Mouse (Mus musculus) c-Kit-negative CD71-positive TER-119-positive erythroid progenitor cells, embryonic 14.5 days (primary cell): Measurements from ENCODE around the gene Zpbp2.
A peak's percentile ranks its signal among the peaks of the same experiment; 100 is the strongest.

Experiments used
- DNase-seq: peaks from one replicate; pipeline ENCODE4 v3.0.0-alpha.2; 2013; ENCODE audit warnings: low read depth, low spot score

The Zpbp2 gene

DNA sequence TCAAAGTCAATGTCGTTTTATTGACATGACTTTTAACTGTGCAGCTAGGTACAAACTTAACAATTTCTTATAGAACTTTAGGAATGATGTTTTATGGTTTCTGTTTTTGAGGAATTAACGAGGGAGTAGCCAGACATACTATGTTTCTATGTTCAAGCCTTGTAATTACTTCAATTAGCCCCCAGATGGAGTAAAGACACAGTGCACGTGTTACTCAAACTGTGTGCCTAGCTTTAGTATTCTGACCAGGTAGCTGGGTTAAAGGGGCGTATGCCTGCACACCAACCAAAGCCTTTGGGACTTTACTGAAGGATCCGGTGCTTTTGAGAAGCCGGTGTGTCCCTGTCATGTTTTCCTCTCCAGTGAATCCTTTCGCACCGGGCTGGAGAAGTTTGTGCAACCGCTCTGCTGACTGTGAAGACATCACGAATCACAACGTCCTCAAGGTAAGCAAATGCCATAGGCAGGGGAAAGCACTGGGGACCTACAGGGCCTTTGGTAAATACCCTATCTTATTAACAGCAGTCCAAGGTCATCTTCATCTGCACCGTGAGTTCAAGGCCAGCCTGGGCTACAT is 4.3 kb downstream of the Zpbp2 start:
- DNase-seq = no peak

DNA sequence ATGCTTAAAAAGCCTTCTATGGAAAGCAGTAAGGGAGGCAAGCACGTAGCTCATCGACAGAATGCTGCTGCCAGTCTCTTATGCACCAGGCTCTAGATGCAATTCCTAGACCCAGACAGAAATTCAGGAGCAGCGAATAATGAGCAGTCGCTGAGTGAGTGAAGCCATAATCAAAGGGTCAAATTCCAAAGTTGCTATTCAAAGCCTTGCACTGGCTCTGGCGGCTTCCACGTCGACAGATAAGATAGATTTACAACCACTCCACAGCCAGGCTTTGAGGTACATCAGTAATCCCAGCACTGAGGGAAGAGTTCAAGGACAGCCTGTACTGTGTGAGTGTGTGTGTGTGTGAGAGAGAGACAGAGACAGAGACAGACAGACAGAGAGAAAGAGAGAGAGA is 10.0 kb downstream of the Zpbp2 start:
- DNase-seq = no peak

DNA sequence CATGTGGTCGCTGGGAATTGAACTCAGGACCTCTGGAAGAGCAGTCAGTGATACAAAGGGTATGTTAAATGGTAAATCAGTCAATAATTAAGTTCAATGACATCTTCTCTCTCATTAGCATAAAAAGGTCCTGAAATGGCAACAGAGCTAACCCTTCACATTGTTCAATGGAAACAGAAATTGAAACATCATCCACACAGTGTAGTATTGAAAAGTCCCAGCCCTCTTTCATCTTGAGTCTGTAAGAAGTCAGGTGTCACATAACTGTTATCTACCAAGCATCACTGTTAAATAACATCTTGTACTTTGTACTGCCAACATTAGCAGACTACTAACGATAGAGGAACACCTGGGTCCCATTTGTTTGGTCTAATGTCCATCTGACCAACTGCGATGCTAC is 12.1 kb downstream of the Zpbp2 start:
- no peak for DNase-seq

DNA sequence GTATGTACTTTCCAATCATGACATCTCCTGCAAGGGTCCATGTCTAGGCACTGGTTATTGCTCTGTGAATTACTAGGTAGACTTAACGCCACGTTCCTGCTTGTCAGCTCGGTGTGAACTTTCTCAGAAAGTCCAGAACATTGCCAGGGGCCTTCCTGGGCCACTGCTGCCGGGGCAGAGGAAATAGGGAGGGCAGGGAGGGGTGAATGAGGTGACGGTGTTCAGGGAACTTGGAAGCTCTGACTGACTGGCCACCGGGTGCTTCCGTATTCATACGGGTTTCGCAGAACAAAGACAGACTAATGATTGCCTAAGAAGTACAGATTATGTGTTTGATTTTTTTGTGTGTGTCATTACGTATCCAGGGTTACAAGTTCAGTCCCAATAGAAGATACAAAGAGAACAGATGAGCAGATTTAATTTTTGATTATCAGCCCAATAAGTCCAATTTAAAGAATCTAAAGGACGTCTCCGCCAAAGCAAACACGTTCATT is 13.1 kb downstream of the Zpbp2 start:
- DNase-seq = no peak

DNA sequence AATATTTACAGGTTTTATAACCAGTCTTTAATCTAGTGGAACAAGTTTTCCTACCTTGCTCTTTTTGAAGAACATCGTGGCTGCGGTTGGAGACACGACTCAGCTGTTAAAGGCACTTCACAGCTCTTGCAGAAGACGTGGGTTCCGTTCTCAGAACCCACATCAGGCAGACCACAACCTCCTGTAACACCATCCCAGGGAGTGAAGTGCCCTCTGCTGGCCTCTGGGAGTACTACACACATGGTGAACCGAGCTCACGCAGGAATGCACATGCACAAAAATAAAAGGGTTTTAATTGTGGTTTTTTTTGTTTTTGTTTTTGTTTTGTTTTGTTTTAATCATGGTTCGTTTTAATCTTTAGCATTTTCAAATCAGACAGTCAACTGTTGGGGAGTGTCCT is 17.4 kb downstream of the Zpbp2 start:
- no peak for DNase-seq

DNA sequence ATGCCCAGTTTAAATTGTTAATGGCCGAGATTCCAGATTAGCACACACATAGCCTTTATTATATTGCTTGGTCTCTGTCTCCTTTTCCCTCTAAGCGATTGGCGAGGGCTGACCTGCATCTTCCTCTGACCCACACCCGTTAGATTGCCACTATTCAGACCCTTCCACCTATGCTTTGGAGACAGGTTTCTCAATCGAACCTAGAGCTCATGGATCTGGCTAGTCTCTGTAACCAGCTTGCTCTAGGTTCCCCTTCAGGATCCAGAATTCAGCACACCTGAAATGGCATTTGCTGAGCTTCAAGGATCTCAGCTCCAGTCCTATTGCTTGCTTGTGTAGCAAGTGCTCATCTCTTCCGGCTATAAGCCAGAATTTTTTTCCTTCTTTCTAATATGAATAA is 18.6 kb downstream of the Zpbp2 start:
- DNase-seq = no peak

DNA sequence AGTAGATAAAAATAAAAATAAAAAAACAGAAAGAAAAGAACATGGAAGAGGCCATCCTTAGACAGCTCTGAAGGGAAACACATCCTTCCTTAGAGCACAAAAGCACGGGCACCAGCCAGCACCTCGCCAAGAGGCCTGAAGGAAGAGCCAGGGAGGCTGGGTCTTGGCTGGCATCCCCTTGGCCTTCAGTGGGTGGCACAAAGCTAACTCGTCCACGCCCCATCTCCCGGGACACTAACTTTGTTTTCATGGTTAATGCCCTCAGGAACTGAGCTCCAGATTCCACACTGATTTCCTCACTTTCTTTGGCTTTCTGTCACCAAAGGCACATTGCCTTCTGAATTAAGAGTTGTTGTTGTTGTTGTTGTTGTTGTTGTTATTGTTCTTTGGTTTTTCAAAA is 26.9 kb downstream of the Zpbp2 start:
- DNase-seq = no peak

DNA sequence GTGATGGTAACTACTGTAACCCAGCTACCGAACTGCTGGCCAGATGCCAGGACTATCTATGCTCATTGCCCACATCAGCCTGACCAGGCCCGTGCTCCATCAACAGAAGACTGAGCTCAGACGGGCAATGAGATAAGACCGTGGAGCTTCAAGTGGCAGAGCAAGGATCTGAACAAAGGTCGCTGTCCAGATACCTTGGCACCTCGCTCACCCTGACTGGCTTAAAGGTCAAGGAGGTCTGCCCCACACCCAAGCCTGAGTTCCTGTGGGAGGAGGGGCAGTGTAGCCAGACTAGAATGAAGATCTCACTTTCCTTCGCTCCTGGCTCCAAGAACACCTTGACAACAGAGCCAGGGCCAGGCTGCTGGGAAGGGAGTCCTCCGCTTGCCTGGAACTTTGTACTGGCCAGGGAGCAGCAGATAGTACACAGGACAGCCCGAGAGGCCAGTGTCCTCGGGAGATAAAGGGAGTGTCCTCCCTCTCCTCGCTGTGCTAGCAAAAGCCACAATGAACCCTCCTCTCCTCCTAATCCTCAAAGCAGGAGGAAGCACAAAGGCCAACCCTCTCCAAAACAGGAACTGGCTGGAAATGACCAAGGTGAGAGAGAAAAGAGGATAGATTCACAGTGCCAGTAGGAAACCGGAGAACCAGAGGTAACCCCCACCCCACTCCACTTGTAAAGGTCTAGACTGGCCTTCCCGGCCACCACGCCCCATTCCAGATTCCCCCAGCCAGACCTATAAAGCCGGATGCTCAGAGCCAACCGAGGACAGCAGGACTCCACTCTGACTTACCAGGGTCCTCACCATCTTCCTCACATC is 29.6 kb downstream of the Zpbp2 start:
- DNase-seq = peak; percentile 76

DNA sequence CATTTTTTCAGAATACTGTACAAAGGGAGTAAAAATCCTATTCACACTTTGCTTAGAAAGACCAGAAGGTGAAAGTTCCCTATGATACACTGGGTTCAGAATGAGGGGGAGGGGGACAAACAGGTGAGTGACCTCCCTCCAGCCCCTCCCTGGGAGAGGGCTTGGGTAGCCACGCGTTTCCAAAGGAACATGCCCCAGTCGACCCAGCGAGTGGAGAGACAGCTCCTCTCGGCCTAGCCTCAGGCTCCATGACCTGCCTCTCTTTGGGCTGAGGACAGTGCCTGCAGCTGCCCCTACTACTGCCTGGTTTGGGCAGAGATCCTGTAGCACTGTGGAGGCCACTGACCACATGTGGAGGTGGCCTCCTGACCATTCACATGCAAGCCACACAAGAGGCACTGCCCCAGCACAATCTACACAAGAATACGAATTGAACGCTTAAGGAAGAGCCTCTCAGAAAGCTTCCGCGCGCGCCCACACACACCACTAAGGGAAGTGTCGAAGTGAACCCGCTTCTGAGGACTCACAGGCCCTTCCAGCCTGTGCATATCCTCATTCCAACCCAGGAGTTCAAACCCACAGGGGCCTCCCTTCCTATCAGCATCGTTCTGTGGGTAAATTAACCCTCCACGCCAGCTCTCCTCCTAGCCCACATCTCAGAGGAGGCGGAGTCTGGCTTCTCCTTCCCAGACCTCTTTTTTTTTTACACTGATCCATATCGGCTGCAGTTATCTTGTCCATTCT is 30.6 kb downstream of the Zpbp2 start:
- peak; percentile 66 for DNase-seq

DNA sequence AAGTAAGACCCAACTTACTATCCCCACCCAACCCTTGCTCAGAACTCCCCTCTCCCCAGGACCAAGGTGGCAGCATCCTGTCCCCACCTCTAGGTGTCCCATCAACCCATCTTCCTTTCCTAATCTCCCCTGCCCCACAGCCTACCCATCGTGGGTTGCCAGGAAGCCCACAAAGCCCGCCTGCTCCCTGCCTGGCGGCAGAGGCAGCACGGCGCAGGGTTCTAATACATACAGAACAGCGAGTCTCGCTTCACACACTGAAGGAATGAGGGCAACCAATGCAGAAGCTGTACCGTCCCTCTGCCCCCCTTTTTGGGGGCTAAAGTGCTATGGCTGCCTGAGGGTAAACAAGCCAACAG is 31.1 kb downstream of the Zpbp2 start:
- DNase-seq = no peak

DNA sequence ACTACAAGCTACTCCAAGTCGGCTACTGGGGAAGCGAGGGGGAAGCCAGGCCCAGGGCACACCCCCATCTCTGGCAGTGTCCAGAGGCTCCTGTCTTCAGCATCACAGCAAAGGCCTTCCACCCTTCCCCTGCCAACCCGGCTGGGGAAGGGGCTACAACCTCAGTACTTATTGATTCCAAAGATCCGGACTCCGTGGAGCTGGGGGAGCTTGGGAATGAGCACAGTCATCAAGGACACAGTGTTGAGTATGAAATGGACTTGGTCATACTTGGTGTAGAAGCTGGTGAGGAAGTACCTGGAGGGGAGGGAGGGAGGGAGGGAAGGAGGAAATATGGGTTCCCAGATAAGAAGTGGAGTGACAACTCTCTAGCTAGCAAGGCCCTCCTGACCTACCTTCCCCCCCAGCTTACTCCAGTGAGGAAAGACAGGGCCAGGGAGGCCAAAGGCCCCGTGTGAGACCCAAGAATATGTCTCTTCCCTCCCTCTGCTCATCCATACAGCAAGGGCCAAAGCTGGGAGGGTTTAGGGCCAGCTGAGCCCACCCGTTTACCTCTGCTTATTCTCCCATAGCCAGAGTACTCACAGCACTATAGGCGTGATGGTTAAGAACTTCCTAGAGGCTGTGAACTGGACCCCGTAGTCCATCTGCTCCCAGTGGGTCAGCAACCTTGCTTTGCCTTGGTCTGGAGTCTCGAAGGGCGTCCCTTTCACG is 31.8 kb downstream of the Zpbp2 start:
- DNase-seq = peak; percentile 74

DNA sequence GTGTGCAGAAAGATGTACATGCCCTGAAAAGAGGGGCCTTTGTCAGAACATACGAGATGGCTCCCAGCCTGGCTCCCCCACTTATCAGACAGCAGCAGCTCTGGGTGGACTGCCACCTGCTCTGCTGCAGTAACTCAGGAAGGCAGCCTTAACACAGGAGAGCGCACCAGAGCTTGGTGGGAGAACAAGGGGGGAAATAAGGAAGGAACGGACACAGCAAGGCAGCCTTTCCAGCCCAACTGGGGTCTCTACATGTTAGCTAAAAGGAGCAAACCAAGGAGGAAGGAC is 32.3 kb downstream of the Zpbp2 start:
- peak; percentile 75 for DNase-seq

DNA sequence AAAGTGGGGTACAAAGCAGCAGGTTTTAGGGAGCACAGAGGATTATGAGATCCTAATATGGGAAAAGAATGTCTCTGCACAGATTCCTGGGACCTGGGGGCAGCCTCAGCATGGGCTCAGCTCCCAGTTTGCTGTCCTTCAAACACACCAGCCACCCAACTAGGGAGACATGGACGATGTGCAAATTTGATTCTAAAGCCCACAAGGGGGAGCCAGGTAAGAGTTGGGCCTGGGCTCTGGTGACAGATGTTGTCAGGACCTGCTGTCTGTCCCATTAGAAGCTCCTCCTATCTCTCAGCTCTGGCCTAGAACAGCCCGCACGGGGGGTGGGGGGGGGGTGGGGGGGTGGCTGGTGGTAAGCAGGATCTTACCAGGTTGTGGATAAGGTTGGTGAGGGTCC is 32.7 kb downstream of the Zpbp2 start:
- DNase-seq = peak; percentile 61

DNA sequence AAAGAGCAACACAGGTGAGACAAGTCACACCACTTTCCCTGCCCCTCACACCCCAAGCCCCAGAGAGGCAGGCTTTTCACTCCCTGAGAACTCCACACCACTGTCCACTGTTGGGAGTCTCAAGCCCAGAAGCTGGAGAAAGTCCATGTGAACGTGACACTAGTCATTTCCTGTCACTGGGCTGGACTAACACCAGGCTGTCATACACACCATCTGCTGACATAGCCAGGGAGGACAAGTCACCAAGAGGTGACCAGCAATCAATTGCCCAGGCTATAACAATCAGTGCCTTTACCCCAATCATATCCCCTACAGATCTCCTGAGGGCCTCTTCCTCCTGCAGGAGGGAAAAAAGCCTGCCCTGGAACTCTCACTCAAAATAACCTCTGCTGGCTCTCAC is 33.2 kb downstream of the Zpbp2 start:
- DNase-seq = no peak

DNA sequence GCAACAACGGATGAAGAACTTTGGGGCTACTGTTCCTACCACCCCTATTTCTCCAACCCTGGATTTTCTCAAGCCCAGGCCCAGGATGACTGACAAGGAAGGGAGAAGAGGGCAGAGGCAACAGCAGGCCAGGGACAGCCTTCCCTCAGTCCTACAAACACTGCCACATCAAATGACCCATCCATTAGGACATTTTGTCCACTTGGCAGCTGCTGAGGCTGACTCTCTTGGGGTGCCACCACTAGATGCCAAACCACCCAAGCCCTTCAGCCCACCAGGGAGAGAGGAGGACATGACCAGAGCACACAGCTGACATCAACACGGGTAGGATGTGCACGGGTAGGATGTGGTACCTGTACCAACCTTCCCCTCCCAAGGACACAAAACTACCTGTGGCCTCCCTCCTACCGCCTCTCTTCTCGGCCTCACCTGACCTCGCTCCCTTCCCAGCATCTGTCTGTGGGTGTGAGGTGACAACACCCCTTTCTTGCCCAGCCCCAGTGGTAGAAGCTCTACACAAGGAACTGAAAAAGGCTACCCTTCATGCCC is 33.8 kb downstream of the Zpbp2 start:
- DNase-seq = no peak

DNA sequence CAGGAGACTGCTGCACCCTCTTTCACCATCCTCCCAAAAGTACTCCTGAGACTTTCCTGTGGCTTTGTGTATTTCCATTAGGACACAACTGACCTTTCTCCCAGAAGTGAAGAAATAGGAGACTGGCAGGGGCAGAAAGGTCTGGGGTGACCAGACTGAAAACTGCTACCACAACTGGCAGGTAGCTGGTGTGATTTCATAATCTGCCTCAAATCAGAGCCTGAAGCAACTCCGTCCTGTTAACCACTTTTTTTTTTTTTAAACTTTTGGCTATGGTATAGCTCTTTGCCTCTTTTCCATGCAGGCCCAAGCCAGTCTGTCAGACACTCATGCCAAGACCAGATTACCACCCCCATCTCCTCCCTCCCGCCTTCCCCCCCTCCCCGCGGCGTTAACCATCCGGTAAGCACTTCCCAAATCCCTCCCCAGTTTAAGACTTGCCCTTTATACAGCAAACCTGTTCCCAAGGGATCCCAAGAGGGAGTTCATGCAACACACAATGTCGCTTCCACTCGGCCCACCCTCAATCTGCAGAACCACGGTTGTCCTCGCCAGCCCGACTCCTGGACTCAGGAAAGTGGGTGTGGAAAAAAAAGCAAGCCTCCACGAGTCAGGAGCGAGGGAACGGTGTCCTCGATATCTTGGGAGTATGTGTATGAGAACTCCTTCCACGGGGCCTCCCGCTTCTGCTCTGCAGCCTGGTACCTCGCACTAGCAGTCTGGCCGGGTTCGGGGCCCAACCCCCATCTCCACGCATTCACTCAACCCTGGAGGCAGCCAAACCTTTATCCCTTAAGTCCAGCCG is 35.4 kb downstream of the Zpbp2 start:
- DNase-seq = no peak

DNA sequence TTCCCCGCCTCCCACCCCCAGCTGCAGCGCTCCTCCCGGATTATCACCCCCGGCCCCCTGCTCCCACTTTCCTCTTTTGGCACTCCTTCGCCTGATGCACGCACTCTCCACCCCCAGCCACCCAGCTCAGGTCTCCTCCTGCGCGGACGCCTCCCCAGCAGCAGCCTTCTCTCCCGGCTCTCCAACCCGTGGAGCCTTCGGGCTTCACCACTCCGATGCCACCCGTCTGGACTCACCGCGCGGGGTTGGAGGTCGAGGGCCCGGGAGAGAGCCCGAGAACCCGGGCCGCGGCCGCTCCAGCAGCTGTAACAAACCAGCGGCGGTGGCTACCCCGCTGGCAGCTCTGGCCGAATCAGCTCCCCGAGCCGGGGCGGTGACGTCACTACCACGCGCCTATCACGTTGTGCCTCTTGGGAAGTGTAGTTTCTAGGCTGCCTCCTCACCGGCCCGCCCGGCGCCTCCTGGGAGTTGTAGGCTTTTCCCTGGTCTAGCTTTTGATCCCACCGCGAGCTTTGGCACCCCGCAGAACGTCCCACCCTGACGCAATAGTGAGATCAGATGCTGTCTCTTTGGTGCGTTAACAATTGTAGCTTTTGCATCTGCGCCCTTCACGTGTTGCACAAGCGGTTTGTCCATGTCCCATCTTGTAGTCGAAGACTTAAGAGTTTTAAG is 36.1 kb downstream of the Zpbp2 start, which contains the start of gene Ormdl3:
Gene Ormdl3 (minus strand): TSS at position 477 of the 672 bp plus-strand sequence.
- peak; percentile 95 for DNase-seq

DNA sequence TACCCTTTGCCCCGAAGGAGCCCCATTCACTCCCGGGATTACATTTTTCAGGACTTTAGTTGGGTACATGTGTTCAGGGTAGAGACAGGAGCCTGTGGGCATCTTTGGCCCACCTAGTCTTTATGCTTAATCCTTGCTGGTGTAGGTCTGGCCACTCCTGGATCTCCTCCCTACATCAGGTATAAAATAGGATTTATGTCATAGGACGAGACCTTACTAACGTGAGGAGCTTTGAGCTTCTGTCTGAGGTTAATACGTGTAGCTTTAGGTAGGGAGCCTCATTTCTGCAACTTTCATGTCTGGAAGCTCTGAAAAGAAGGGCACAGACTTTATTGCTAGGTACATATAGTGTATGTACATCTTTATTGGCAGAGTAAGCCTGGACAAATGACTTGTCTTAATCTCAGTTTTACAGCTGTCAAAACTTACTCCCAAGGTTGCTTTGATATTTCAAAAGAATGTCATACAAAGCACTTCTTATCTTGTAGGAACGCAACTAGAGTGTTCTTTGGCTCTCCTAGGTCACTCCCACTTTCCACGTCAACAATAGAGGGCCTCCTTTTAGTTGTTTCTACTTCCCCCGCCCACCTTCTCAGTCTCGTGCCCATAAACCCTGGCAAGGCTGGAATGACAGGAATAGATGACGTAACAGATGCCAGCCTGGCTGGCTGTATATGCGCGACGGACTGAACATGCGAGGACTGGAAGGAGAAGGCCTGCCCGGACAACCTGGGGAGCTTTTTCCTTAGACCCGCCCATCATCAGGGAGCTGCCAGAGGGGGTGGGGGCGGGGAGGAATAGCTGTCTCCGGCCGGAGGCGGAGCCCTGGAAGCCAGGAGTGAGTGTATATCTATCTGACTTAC is 37.0 kb downstream of the Zpbp2 start:
- peak; percentile 78 for DNase-seq

DNA sequence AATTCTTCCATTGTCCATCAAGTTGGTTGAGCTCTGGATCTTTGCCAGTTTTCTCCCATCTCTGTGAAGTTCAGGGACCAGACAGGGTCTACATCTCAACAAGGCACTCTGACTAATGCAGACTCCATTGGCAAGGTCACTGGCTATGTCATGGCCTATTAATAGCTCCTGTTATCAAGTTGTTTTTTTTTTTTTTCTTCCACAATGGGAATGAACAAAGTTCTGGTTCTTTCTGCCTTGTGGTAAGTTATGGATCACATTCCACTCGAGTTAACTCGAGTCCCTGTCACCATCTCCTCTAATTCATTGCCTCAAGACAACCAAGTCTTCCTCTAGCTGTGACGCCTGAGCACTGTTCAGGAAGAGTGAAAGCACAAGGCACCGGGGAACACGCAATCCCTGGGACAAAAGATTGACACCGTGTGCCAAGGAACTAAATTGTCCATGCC is 38.0 kb downstream of the Zpbp2 start:
- no peak for DNase-seq
